Mouse (Mus musculus): ENCODE data around the gene Tex38. TPM values are rescaled to one million over a fixed set of nuclear protein-coding genes. Genes with fewer than 3 reads are reported as not detected.

Tex38 gene
- polyA plus RNA-seq, 1 experiment from 2014 or later, result 0.35 TPM

- Histone ChIP-seq H3K36me3 (peaks cover 35% of the 10 kb centered on the region; the same call in 1 of the 2 replicates), H3K9ac (no peak overlapping the region), H3K4me3 (replicated peaks) (no peak overlapping the region), H3K27me3 (no peaks in the 10 kb centered on the region), H3K9me3 (replicated peaks) (no peaks in the 10 kb centered on the region), H3K4me1 (no peaks in the 10 kb centered on the region), H3K4me2 (replicated peaks) (no peak overlapping the region), H3K27ac (replicated peaks) (no peak overlapping the region; the same call in 1 of the 2 replicates)
- ATAC-seq (ENCODE audit: insufficient number of reproducible peaks, low FRiP score, low TSS enrichment, low read depth), result no peak
- WGBS, result 65% methylated on average over 11 of the region's 11 CpGs
Observed at GRCm38 (mm10) chr4:115767647-115768467, 13.0 kb downstream of the Tex38 start.

DNA sequence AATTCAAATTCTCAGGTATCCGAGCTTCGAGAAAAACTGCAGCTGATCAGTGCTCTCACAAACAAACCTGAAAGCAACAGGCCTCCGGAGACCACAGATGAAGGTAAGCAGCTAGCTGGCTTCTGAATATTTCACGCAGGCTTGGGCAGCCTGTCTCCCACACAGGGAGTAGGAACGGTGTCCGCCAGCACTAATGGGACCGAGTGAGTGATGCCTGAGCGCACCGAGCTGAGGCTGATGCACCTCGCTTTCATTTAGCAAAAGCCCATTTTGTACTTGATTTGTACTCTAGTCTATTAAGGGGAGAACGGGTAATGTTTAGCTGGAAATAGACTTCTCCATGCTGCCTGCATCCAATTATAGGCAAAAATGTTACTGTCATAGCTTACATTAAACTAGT, 16.2 kb downstream of the Tex38 start:
- Histone ChIP-seq H3K36me3 (peaks cover 42% of the 10 kb centered on the region), H3K27me3 (no peaks in the 10 kb centered on the region), H3K27ac (replicated peaks) (no peak overlapping the region), H3K4me1 (peaks cover 10% of the 10 kb centered on the region; the same call in 1 of the 2 replicates), H3K9me3 (replicated peaks) (no peaks in the 10 kb centered on the region), H3K4me2 (replicated peaks) (no peak overlapping the region), H3K4me3 (replicated peaks) (no peak overlapping the region), H3K9ac (no peak overlapping the region)
- no peak for ATAC-seq (ENCODE audit: insufficient number of reproducible peaks, low FRiP score, low TSS enrichment, low read depth)
- 78% methylated on average over 11 of the region's 11 CpGs for WGBS

DNA sequence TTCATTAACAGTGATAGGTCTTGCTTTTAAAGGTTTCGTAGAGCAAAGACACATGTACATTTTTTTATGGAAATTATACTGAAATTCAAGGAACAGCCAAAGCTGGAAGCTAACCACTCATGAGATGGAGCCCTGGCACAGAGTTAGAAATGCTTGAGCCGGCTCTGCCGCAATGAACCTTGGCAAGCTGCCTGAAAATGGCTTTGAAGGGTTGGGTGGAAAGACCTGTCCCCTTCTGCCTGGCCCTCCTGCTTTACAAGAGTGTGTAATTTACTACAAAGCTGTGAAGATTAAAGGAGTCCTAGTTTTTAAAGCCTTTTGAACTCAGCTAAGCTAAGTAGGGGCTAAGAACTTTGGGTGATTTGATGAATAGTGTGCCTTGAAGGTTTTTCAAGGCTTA, 19.6 kb downstream of the Tex38 start:
- no peak overlapping the region for H3K4me3 ChIP-seq (replicated peaks)
- H3K27me3 ChIP-seq, result no peaks in the 10 kb centered on the region
- H3K9me3 ChIP-seq (replicated peaks), result no peaks in the 10 kb centered on the region
- no peak overlapping the region for H3K4me2 ChIP-seq (replicated peaks)
- peaks cover 10% of the 10 kb centered on the region; the same call in 1 of the 2 replicates for H3K4me1 ChIP-seq
- ATAC-seq (ENCODE audit: insufficient number of reproducible peaks, low FRiP score, low TSS enrichment, low read depth), result peak; percentile 78
- 25% methylated on average over 3 of the region's 3 CpGs for WGBS
- H3K27ac ChIP-seq (replicated peaks), result peak overlapping the region; percentile 65
- H3K9ac ChIP-seq, result no peak overlapping the region
- peaks cover 49% of the 10 kb centered on the region for H3K36me3 ChIP-seq

DNA sequence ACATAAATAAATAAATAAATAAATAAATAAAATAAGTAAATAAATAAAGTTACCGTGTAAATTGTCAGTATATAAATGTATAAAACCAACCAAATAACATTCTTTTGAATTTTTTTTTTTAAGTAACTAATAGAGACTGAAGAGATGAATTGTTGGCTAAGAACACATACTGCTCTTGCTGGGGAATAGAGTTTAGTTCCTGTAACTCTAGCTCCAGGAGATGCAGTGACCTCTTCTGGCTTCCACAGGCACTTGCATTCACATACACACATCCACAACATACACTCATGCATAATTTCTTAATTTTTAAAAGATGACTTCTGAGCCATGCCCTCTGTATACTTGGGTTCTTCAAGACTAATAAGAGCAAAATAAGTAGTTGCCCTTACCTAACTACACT, 26.0 kb downstream of the Tex38 start:
- H3K4me1 ChIP-seq, result no peaks in the 10 kb centered on the region
- no peak overlapping the region for H3K9ac ChIP-seq
- H3K9me3 ChIP-seq (replicated peaks), result no peaks in the 10 kb centered on the region
- no peak overlapping the region for H3K27ac ChIP-seq (replicated peaks)
- no peak overlapping the region for H3K4me3 ChIP-seq (replicated peaks)
- no peaks in the 10 kb centered on the region for H3K27me3 ChIP-seq
- no peak overlapping the region for H3K4me2 ChIP-seq (replicated peaks)
- H3K36me3 ChIP-seq, result peaks cover 51% of the 10 kb centered on the region
- ATAC-seq (ENCODE audit: insufficient number of reproducible peaks, low FRiP score, low TSS enrichment, low read depth), result no peak
- 87% methylated on average over 1 of the region's 1 CpGs for WGBS

DNA sequence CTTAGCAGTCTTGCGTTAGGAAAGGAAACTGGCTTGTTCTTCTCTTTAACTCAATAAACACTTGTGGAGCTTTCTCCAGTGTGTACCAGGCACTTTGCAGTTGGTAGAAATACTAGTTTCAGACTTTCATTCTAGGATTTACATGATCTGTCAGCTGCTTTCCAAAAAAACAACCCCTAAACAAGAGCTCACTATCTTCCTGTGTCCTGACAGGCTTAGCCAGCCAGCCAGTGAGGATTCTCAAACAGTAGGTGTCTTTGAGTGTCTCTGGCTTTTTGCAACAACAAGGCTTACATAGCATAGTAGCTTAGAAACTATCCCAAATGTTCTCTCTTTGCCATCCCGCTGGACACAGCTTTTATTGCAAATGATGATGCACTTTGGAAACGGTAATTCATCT, 26.7 kb downstream of the Tex38 start:
- H3K4me1 ChIP-seq, result no peaks in the 10 kb centered on the region
- ATAC-seq (ENCODE audit: insufficient number of reproducible peaks, low FRiP score, low TSS enrichment, low read depth), result no peak
- H3K27me3 ChIP-seq, result no peaks in the 10 kb centered on the region
- H3K36me3 ChIP-seq, result peaks cover 53% of the 10 kb centered on the region
- 90% methylated on average over 3 of the region's 3 CpGs for WGBS
- no peaks in the 10 kb centered on the region for H3K9me3 ChIP-seq (replicated peaks)
- H3K9ac ChIP-seq, result no peak overlapping the region
- H3K4me2 ChIP-seq (replicated peaks), result no peak overlapping the region
- H3K4me3 ChIP-seq (replicated peaks), result no peak overlapping the region
- no peak overlapping the region for H3K27ac ChIP-seq (replicated peaks)

DNA sequence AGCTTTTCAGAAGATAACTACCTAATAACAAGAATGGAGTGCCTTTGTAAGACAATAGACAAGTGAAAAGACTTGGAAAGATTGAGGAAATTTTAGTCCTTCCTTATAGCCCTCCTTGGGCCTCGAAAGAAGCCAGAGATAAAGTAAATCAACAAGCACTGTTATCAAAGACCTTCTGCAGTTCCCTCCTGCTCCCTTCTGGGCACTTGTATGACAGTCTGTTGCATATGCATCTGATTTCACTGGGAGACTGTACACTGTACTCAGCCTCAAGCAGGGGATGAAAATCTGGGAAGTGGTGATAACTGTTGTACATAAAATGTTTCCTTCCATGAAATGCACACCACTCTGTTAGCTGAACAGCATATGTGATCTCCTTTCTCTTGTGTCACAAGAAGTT, 31.5 kb downstream of the Tex38 start:
- H3K4me2 ChIP-seq (replicated peaks), result no peak overlapping the region
- no peaks in the 10 kb centered on the region for H3K27me3 ChIP-seq
- no peak overlapping the region for H3K4me3 ChIP-seq (replicated peaks)
- no peak overlapping the region for H3K27ac ChIP-seq (replicated peaks)
- 84% methylated on average over 1 of the region's 1 CpGs for WGBS
- H3K9me3 ChIP-seq (replicated peaks), result no peaks in the 10 kb centered on the region
- no peaks in the 10 kb centered on the region for H3K4me1 ChIP-seq
- no peak overlapping the region for H3K9ac ChIP-seq
- no peak for ATAC-seq (ENCODE audit: insufficient number of reproducible peaks, low FRiP score, low TSS enrichment, low read depth)
- peaks cover 50% of the 10 kb centered on the region for H3K36me3 ChIP-seq

- H3K36me3 ChIP-seq, result peaks cover 40% of the 10 kb centered on the region
- no peak for ATAC-seq (ENCODE audit: insufficient number of reproducible peaks, low FRiP score, low TSS enrichment, low read depth)
- H3K4me2 ChIP-seq (replicated peaks), result no peak overlapping the region
- H3K27ac ChIP-seq (replicated peaks), result no peak overlapping the region
- no peaks in the 10 kb centered on the region for H3K4me1 ChIP-seq
- H3K27me3 ChIP-seq, result no peaks in the 10 kb centered on the region
- WGBS, result 87% methylated on average over 1 of the region's 1 CpGs
- no peak overlapping the region for H3K4me3 ChIP-seq (replicated peaks)
- no peaks in the 10 kb centered on the region for H3K9me3 ChIP-seq (replicated peaks)
- H3K9ac ChIP-seq, result no peak overlapping the region
Observed at GRCm38 (mm10) chr4:115748181-115748580, 32.6 kb downstream of the Tex38 start.

DNA sequence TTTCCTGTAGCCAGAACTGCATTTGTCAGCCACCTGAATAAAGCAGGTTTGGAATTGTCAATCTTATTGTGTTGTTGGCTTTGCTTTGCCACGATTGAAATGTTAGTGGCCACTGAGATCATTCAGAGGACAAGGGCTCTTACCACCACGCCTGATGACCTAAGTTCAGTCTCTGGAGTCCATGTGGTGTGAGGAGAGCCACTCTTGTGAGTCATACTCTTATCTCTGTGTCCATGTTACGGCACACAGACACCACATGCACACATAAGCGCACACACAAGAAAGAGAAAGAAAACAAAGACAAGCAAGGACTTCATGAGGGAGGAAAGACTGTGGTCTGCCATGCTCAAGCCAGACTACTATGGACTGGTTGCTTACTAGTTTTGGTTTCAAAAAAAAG, 37.7 kb downstream of the Tex38 start:
- 92% methylated on average over 4 of the region's 4 CpGs for WGBS
- H3K36me3 ChIP-seq, result peaks cover 29% of the 10 kb centered on the region
- H3K9ac ChIP-seq, result no peak overlapping the region
- ATAC-seq (ENCODE audit: insufficient number of reproducible peaks, low FRiP score, low TSS enrichment, low read depth), result no peak
- H3K9me3 ChIP-seq (replicated peaks), result no peaks in the 10 kb centered on the region
- H3K27me3 ChIP-seq, result no peaks in the 10 kb centered on the region
- no peak overlapping the region for H3K27ac ChIP-seq (replicated peaks)
- H3K4me1 ChIP-seq, result peaks cover 14% of the 10 kb centered on the region
- no peak overlapping the region for H3K4me2 ChIP-seq (replicated peaks)
- no peak overlapping the region for H3K4me3 ChIP-seq (replicated peaks)

GRCm38 (mm10) chr4:115742658-115743057, 38.2 kb downstream of the Tex38 start:
- H3K36me3 ChIP-seq, result peaks cover 27% of the 10 kb centered on the region
- no peak overlapping the region for H3K4me2 ChIP-seq (replicated peaks)
- no peak overlapping the region for H3K4me3 ChIP-seq (replicated peaks)
- no peak for ATAC-seq (ENCODE audit: insufficient number of reproducible peaks, low FRiP score, low TSS enrichment, low read depth)
- H3K9me3 ChIP-seq (replicated peaks), result no peaks in the 10 kb centered on the region
- H3K4me1 ChIP-seq, result peaks cover 14% of the 10 kb centered on the region
- no peak overlapping the region for H3K9ac ChIP-seq
- H3K27me3 ChIP-seq, result no peaks in the 10 kb centered on the region
- no peak overlapping the region for H3K27ac ChIP-seq (replicated peaks)

- Histone ChIP-seq H3K27me3 (peaks cover 4% of the 10 kb centered on the region; the same call in 1 of the 2 replicates), H3K4me3 (replicated peaks) (peak overlapping the region; percentile 84), H3K27ac (replicated peaks) (no peak overlapping the region), H3K36me3 (peaks cover 17% of the 10 kb centered on the region), H3K4me2 (replicated peaks) (peak overlapping the region; percentile 66), H3K4me1 (peaks cover 14% of the 10 kb centered on the region), H3K9ac (peak overlapping the region; percentile 77), H3K9me3 (replicated peaks) (no peaks in the 10 kb centered on the region)
- no peak for ATAC-seq (ENCODE audit: insufficient number of reproducible peaks, low FRiP score, low TSS enrichment, low read depth)
- 39% methylated on average over 13 of the region's 13 CpGs for WGBS
Observed at GRCm38 (mm10) chr4:115738481-115738985, 42.3 kb downstream of the Tex38 start.

DNA sequence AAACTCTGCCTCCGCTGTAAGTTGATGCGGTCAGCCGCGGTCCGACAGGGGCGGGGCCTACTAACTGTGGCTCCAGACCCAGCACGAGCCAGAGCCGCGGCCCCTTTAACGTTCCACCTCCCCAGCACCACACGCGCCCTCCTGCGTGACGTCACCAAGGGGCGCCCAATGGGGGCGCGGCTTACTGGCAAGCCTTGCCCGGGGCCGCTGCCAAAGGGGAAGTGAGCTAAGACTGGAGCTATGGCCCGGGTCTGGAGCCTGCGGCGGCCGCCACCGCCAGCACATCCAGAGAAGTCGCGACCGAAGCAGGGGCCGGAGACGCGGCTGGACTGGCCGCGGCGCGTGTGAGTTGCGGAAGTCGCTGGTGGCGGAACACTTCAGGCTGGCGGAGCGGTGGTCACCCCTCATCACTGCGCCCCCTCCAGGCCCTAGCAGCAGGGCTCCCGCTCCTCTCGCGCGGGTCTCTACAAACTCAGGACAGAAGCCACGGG, 43.2 kb downstream of the Tex38 start, which contains the start of gene Efcab14:
Gene Efcab14, plus strand, starts transcription at position 194 of the 491 bp plus-strand sequence.
- peak; percentile 99 for ATAC-seq (ENCODE audit: insufficient number of reproducible peaks, low FRiP score, low TSS enrichment, low read depth)
- H3K4me1 ChIP-seq, result peaks cover 14% of the 10 kb centered on the region
- WGBS, result under 1% methylated on average over 45 of the region's 45 CpGs

More for the DNA sequence above, 43.2 kb downstream of the Tex38 start, which contains the start of gene Efcab14:
- H3K27ac ChIP-seq (replicated peaks), result peak within 1 kb of the TSS; percentile 85
- peak within 1 kb of the TSS; percentile 84 for H3K4me3 ChIP-seq (replicated peaks)
- peaks cover 4% of the 10 kb centered on the region; the same call in 1 of the 2 replicates for H3K27me3 ChIP-seq
- peak within 1 kb of the TSS; percentile 66 for H3K4me2 ChIP-seq (replicated peaks)
- peak within 1 kb of the TSS; percentile 77 for H3K9ac ChIP-seq
- H3K36me3 ChIP-seq, result peaks cover 17% of the 10 kb centered on the region
- H3K9me3 ChIP-seq (replicated peaks), result no peaks in the 10 kb centered on the region

Data from embryonic facial prominence, embryonic 15.5 days (tissue).